Mouse (Mus musculus) CH12.LX (cell line): Measurements from ENCODE around the gene Atox1. TPM values are rescaled to one million over a fixed set of nuclear protein-coding genes. Genes with fewer than 3 reads are reported as not detected.

Source experiments
- polyA plus RNA-seq: library from polyadenylated mRNA; unstranded; fragments of >175 nt; gene quantifications from 2 replicates; pipeline ENCODE4 v1.2.1, GENCODE M21; 2012; ENCODE audit warnings: low read depth; ENCODE audit not compliant: insufficient read length
- total RNA-seq, 2 experiments: library from RNA; depleted of rRNA; stranded (reverse); fragments of 300-350 nt in 1 of 2; fragments of >200 nt in 1 of 2; gene quantifications; 2 replicates each; pipeline ENCODE4 v1.2.3; 2012 to 2014

Gene Atox1
- total and polyA plus RNA-seq, 3 experiments, result 264 to 445 (median 398) TPM

Other genes starting within 250 kb of the Atox1 start
- gene Fat2, start 124.7 kb downstream of the Atox1 start, total RNA-seq (2012; rRNA removed), result under 0.01 and 0.04 TPM in 2 replicates
- not detected in 2 replicates for gene Fat2, start 124.7 kb downstream of the Atox1 start, total RNA-seq (2014; rRNA removed)
- not detected in 2 replicates for gene Fat2, start 124.7 kb downstream of the Atox1 start, polyA plus RNA-seq
- gene Sparc, start 38.1 kb downstream of the Atox1 start, total RNA-seq (2012; rRNA removed), result 0.13 and 0.34 TPM in 2 replicates
- gene Sparc, start 38.1 kb downstream of the Atox1 start, total RNA-seq (2014; rRNA removed), result not detected in 2 replicates
- 0.40 and 0.57 TPM in 2 replicates for gene Sparc, start 38.1 kb downstream of the Atox1 start, polyA plus RNA-seq
- 145 and 182 TPM in 2 replicates for gene G3bp1, start 8.4 kb upstream of the Atox1 start, total RNA-seq (2012; rRNA removed)
- gene G3bp1, start 8.4 kb upstream of the Atox1 start, total RNA-seq (2014; rRNA removed), result 183 and 188 TPM in 2 replicates
- 202 and 233 TPM in 2 replicates for gene G3bp1, start 8.4 kb upstream of the Atox1 start, polyA plus RNA-seq
- gene Glra1, start 147.0 kb upstream of the Atox1 start, total RNA-seq (2012; rRNA removed), result not detected in 2 replicates
- gene Glra1, start 147.0 kb upstream of the Atox1 start, total RNA-seq (2014; rRNA removed), result not detected in 2 replicates
- gene Glra1, start 147.0 kb upstream of the Atox1 start, polyA plus RNA-seq, result not detected in 2 replicates